Mouse (Mus musculus): ENCODE data around the gene Tab1.

Gene Tab1

DNA sequence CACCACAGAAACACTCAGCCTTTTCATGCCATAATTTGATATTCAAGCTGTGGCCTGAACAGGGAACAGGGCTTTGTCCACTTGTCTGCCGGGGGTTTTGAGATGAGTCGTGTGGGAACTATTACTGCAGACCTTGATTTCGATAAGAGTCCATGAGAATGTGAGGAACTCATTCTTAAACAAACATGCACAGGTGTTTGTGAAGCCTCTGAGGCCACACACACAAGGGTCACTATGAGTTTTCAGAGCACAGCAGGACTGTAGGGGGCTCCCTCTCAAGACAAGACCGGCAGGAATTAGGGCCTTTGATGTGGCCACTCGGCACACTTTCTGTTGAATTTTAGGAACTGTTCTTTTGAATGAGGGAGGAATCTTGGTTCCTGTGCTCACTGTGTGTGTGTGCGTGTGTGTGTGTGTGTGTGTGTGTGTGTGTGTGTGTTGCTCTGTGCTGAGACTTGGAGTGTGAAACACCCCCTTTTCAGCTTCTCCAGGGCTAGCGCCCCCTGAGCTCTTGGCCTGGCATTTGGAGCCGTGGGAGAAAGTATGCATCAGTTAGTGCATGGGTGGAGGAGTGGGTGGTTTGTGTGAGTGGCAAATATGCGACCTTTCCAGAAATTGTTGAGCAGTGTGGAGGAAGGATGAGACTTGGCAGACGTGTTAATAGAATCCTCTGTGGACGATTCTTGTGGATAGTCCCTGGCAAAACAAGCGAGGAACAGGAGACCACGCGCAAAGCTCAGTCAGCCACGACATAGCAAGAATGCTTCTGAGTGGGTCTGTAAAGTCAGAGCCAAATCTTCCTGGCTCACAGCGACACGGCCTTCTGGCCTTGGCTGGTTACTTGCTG lies 5.2 kb downstream of the Tab1 start:
- DNase-seq (ENCODE audit: low read depth) = peak; percentile 39

DNA sequence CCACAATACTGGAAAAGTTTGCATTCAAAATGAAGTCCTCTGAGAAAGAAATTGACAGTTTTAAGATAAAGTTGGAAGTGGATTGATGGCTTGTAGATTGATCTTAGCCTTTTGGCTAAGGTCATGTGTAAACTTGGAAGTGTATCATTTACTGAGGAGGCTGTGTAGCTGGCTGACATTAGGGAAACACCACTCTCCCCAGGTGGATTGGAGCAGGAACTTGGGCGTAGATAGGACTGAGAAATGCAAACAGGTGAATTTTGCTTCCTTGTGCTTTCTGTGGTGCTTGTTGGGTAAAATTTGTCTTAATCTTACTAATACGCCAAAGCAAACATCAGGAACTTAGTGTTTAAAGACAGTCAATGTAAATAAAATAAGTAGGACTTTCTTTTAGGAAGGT lies 7.4 kb downstream of the Tab1 start:
- DNase-seq (ENCODE audit: low read depth) = no peak

DNA sequence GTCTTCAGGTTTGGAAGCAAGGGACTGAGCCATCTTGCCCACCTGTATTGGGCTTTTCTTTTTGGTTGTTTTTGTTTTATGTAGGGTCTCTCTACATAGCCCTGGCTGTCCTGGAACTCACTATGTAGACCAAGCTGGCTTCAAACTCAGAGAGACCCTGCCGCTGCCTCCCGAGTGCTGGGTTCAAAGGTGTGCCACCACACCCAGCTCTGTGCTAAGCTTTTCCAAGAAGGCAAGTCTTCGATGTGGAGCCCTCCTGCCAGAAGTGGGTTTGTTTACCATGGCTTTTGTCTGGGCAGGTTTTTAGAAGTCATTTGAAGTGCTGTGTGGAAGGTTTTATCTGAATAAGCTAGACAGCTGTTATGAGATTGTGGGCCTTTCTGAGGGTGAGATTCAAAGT lies 8.0 kb downstream of the Tab1 start:
- no peak for DNase-seq (ENCODE audit: low read depth)

DNA sequence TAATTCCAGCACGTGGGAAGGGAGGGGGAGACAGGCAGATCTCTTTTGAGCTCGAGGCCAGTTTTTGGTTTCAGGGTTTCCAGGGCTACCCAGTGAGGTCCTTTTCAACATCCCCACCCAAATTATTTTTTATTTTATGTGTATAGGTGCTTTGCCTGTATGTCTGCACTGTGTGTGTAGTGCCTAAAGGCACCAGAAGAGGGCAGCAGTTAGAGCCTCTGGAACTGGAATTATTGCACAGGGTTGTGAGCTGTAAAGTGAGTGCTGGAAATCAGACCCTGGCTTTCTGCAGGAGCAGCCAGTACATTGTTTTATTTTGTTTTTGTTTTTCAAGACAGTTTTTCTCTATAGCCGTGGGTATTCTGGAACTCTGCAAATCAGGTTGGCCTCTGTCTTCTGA lies 9.2 kb downstream of the Tab1 start:
- DNase-seq (ENCODE audit: low read depth) = no peak

DNA sequence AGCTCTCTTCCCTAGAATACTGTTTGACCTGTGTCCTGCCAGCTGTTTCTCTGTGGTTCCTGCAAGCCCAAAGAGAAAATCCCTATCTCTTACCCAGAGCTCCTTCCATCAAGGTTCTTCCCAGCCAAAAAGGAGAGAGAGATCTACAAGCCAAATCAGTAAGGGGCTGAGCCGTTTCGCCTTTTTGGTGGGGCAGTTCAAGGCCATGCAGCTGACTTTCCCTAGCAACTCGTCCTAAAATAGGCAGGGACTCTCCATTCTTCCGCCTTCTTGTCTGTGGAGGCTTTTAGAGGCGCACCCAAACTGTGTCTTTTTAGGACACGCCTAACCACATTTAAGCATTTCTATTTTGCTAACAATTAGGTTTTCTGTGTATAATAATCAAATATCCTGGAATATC lies 10.8 kb downstream of the Tab1 start:
- no peak for DNase-seq (ENCODE audit: low read depth)

DNA sequence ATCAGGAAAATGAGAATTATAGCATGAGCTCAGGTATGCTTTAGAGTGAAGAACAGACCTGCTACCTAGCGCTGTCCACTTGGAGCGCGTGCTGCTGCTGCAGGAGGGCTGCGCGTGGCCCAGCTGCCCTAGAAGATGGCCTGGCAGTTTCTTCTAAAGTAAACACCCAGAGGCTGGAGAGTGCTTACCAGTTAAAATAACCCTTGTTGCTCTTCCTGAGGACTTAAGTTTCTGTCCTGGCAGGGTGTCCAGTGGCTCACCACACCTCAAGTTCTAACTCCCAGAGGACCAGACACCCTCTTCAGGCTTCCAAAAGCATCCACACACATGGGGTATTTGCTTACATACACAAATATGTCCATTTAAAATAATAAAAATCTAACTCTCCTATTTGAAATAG lies 12.5 kb downstream of the Tab1 start:
- no peak for DNase-seq (ENCODE audit: low read depth)

DNA sequence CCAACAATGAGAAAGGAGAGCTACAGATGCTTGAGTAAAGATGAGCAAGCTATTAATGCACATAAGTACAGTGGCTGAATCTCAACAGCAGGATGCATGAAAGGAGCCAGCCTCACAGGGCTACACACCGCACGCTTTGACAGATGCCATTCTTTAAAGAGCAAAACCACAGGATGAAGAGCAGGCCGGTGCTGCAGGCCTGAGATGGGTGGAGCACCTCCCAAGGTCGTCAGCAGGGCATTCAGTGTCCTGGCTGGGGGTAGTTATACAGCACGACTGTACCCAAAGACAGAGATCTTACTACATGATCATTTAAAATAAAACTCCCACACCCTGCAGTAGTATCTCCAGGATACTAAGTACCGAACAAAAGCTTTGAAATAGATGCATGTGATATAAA lies 13.2 kb downstream of the Tab1 start:
- DNase-seq (ENCODE audit: low read depth) = no peak

DNA sequence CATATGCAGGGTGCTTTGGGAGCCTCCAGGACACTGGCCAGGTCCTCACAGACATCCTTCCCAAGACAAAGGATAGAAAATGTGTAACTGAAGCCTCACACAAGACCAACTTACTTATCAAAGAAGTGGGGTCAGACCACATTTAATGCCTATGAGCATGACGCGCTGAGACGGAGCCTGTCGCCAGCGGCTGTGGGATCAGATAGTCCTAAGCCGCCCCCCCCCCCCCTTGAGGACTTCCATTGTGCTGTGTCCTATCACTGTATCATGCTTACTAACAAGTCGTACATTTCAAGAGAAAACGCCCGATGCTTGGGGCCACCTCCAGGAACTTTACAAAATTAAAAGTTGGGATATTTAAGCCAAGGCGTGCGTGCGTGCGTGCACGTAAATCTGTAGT lies 14.2 kb downstream of the Tab1 start:
- no peak for DNase-seq (ENCODE audit: low read depth)

DNA sequence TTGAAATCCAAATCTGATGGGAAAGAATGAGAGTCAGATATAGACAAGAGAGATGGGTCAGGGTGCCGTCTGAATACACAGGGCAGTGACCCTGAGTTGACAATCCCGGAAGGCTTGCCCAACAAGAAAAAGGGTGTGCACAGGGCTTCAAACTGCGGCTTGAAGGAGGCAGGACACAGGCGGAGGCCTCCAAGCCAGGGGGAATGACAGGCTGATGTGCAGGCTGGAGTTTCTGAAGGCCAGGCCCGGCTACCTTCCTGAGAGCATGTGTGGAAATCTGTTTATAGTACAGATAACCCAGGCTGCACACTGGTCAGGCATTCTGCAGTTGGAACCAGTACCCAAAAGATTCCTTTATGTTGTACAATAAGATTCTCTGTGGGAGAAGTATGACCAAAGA lies 14.6 kb downstream of the Tab1 start:
- no peak for DNase-seq (ENCODE audit: low read depth)

DNA sequence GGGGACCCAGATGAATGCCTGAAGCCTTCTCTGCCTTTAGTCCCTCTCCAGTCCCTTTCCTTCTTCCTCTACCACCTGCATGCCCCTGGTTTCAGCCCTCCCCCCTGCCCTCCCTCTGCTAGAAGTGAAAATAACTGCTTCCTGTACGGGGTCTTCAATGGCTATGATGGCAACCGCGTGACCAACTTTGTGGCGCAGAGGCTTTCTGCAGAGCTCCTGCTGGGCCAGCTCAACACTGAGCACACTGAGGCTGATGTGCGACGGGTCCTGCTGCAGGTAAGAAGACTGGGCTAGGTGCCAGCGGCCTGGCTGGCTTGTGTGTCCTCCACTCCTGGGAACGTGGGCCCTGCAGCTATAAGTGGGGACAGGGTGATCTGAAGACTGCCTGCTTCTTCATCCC lies 15.6 kb downstream of the Tab1 start:
- no peak for DNase-seq (ENCODE audit: low read depth)

DNA sequence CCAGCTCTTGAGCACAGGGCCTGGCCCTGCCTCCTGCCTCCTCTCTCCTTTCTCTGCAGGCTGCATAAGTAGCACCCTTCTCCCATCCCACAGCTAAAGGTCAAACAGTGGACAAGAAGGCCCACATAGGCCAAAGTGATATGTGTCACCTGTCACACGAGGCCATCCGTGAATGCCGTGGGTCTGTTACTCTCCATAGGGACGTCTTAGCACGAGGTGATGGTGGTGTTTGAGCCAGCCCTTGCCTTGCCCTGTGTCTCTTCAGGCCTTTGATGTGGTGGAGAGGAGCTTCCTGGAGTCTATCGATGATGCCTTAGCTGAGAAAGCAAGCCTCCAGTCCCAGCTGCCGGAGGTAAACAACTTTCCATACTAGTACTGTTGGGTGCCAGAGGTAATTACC lies 16.6 kb downstream of the Tab1 start:
- DNase-seq (ENCODE audit: low read depth) = no peak

DNA sequence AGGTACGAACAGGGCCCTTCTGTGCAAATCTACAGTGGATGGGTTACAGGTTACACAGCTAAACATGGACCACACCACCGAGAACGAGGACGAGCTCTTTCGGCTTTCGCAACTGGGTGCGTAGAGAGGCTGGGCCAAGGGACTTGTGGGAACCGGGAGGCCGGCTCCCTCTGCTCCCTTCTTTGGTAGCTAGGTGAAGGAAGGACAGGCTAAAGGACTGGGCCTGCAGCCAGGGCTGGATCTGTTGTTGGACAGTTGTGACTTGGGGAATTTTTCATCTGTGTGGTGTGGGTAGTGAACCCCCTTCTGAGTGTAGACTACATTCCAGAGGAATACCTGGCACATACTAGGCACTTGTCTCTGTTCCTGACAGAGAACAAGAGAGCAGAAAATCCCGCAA lies 19.7 kb downstream of the Tab1 start:
- no peak for DNase-seq (ENCODE audit: low read depth)

DNA sequence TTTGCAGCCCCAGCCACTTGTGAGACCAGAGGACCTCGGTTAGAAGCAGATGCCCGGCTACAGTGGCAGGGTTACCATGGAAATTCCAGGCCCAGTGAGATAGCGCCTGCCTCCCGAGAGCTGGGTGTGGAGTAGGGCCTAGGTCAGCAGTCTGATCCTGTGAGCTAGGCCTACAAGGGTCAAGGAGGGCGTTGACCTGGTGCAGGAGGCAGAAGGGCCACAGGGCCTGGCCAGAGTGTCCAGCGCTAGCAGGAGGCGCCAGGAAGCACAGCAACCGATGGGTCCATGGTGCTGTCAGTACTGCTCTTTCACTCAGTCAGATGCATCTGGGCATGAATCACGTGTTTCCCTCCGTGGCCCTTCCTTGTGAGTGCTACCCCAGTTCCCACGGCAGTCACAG lies 20.8 kb downstream of the Tab1 start:
- no peak for DNase-seq (ENCODE audit: low read depth)

DNA sequence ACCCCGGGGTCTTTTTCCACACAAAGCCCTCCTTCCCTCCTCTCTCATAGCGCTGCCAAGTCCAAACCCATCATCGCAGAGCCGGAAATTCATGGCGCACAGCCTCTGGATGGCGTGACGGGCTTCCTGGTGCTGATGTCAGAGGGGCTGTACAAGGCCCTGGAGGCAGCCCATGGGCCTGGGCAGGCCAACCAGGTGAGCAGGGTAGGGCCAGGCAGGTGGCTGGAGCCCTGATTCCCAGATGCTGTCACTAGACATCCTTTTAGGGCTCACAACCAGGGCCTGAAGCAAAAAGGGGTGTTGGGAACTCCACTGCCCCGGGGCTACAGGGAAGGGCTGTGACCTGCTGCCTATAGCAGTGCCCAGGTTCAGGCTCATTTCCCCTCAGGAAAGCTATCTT lies 22.8 kb downstream of the Tab1 start:
- DNase-seq (ENCODE audit: low read depth) = no peak

DNA sequence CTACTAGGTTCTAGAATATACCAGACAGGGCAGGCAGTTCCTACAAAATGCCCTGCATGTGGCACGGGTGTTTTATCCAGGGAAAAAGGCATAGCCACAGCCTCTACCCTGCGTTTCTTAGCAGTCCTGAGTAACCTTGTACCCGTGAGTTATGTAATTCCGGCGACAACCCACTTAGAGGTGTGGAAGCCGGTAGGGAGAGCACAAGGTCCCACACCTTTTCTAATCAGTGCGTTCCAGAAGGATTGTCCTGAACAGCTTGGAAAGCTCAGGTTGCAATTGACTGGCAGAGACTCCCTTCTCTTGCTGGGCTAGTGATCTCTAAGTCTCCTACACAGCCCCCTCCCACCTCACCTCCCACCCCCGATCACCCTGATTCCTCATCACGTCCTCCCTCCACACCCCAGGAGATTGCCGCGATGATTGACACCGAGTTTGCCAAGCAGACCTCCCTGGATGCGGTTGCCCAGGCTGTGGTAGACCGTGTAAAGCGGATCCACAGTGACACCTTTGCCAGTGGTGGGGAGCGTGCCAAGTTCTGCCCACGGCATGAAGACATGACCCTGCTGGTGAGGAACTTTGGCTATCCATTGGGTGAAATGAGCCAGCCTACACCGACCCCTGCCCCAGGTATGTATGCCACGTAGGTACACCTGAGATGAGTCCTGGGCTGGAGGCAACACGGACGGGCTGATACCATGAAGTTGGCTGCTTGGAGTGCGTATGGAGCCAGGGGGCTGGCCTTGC lies 24.4 kb downstream of the Tab1 start:
- no peak for DNase-seq (ENCODE audit: low read depth)

DNA sequence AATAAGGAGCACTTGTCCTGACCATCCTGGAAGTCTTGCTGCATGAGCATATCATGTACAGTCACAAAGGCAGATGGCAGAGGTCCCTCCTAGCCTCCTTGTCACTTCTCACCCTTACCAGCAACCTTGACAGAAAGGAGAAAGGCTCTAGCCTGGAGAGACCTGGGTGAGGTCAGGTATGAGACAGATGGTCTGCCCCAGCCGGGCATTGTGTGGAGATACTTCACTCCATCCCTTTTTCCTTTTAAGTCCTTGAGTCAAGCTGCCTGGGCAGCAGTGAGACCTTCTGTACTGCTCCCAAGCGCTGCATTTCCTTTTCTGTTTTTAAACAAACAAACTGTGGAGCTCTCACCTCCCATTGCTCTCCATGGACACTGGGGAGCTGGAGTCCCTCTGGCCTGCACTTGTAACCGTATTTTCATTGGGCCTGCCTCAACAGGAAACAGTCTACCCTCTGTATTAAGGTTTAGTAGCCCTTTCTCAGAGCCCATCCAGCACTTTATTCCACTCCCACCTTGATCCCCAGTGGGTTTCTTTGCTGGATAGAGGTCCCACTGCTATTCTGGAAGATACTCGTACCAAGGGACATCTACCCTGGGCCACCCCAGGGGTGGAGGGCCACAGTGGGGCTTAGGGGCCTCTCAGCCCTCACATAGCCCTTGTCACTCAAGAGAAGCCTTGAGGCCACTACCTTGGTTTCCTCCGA lies 25.2 kb downstream of the Tab1 start:
- no peak for DNase-seq (ENCODE audit: low read depth)

DNA sequence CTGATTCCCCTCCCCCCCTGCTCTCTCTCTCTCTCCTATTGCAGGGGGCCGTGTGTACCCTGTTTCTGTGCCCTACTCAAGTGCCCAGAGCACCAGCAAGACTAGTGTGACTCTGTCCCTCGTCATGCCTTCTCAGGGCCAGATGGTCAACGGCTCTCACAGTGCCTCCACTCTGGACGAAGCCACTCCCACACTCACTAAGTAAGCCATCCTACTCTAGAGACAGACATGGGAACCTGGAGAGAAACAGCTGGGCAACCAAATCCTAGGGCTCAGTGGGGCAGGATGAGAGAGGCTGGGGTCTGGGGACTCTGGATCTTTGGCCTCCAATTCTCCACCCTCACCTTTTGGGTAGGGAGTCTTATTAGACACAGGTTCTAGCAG lies 25.8 kb downstream of the Tab1 start:
- DNase-seq (ENCODE audit: low read depth) = no peak

DNA sequence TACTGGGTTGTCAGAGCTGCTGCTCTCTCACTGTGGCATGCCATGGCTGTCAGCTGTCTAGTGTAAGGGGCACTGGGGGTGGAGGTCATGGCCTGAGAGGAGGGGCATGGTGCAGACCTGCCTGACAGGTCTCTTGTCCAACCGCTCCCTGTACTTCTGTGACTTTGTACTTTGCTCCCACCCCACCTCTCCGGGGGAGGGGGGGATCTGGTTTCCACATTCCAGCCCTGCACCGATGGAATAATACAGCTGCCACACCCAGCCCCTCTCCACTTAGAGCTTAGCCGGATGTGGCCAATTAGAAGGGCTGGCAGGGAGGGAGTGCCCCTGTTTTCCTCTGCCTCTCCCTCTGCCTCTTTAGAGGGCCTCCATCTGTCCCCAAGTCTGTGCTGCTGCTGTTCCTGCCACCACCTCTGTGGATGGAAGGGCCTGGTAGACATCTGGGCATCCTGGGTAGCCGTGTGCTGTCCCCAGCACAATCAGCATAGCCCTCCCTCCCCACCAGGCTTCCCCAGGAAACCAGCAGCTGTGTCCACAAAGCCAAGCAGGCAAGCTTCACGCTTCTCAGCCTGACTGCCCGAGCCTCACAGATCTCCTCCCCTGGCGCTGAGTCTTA lies 26.5 kb downstream of the Tab1 start:
- DNase-seq (ENCODE audit: low read depth) = peak; percentile 27

DNA sequence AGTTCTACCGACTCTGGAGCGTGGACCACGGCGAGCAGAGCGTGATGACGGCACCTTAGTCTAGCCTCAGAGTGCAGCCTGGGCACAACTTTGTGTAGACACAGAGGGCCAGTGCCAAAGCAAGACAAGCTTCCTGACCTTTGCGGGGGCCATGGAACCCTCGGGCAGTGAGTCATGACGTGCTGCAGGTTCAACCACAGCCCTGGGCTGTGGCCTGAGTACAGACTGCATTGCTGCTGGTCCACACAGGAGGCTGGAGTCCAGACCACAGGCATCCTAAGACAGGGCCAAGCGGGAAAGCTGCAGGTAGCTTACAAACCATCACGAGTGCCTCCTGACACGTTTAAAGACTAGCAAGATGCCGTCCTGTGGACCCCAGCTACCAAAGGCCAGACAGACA lies 27.3 kb downstream of the Tab1 start:
- DNase-seq (ENCODE audit: low read depth) = peak; percentile 88

DNA sequence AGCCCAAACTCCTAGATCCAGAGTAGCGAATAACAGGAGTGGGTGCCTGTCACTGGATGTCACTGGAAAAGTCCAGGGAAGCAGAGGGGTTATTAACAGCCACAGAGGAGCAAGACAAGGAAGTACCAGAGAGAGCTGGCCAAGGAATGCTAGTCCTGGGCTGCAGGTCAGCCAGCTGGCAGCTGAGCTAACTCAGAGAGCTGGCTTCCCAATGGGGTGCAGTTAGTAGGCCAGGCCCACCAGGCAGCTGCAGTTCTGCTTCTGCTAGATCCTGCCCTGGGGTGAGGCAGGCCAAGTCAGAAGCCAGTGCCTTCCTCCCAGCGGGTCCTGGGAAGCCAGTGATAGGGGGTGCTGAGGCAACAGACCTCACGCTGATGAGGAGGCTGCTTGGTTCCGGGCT lies 27.8 kb downstream of the Tab1 start:
- DNase-seq (ENCODE audit: low read depth) = peak; percentile 25

DNA sequence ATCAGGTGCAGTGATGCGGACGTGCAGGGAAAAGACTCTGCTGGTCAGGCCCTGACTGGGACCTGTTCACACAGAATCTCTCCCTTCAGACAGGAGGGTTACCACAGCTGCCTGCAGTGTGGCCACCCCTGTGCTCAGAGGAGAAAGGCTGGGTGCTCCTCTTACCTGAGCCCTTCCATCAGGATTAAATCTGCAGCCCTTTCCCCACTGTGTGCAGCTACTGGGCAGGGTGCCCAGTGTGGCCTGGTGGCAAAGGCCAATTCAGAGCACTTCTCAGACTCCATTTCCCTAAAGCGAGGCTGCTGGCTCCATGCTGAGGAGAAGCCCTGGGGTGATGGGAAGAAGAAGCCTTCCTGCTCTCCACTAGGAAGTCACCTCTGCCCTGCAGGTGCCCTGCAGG lies 28.3 kb downstream of the Tab1 start:
- no peak for DNase-seq (ENCODE audit: low read depth)

DNA sequence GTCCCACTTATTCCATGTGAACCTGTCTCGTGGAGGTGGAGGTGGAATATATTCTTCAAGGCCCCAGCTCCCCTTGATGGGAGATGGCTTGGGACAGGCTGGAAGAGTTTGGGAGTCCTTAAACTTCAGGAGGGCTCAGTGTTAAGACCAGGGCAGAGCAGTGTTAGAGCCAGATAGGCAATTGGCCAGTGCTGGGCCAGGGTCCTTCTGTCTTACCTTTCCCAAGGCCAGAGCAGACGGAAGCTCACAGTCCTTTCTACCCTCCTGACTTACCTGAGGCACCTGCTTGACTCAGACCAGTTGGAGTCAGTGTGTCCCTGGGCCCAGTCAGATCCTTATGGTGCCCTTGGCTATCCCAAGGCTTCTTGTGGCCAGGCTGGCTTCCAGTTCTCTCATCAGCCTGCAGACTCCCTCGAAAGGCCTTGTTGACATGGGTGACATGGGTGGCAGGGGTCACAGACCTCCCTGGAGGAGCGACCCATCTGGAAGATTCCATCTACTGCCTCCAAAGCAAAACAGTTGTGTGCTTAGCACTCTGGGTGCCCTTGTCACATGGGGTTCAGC lies 29.6 kb downstream of the Tab1 start:
- no peak for DNase-seq (ENCODE audit: low read depth)

Data from fibroblast of lung, adult 2 months (primary cell).